Mouse (Mus musculus) retina, postnatal 1 day (tissue): Measurements from ENCODE around the gene Acr.

Experiments
- DNase-seq: peaks from one replicate; pipeline ENCODE4 v3.0.0-alpha.2; 2012

Gene Acr

DNA sequence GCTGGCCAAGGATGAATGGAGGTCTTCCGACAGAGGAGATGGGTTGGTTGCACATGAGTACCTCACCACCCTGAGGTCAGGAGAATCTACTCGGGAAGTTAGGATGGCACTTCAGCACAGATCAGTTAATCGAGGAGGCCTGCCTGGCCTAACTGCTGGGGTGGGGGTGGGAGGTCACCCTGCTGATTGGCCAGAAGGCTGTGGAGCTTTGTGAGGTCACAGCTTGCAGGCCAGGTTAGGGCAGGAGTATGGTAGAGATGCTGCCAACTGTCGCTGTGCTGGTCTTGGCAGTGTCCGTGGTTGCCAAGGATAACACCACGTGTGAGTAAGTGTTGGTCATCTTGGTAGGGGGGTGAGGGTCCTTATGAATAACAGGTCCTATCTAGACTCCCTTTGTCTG, at the start of gene Acr:
Acr (plus strand) TSS at position 213 of the 400 bp plus-strand sequence.
- DNase-seq, result no peak

DNA sequence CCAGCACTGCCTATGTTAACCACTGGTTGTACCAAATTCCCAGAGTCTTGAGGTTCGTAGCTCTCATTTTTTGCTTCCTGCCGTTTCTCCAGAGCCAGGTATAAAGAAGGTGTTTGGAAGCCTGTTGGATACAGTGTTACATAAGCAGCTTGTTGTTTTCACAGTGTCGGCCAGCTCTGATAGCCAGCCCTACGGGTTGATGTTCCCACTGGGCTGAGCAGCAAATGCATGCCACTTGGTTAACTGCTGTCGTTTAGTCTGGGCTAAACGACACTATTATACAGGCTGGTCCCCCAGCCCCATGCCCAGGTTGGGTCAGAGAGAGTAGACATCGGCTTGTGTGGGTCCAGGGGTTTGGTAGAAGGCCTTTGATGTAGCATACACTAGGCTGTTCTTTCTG, 46.2 kb upstream of the Acr start:
- DNase-seq, result no peak

DNA sequence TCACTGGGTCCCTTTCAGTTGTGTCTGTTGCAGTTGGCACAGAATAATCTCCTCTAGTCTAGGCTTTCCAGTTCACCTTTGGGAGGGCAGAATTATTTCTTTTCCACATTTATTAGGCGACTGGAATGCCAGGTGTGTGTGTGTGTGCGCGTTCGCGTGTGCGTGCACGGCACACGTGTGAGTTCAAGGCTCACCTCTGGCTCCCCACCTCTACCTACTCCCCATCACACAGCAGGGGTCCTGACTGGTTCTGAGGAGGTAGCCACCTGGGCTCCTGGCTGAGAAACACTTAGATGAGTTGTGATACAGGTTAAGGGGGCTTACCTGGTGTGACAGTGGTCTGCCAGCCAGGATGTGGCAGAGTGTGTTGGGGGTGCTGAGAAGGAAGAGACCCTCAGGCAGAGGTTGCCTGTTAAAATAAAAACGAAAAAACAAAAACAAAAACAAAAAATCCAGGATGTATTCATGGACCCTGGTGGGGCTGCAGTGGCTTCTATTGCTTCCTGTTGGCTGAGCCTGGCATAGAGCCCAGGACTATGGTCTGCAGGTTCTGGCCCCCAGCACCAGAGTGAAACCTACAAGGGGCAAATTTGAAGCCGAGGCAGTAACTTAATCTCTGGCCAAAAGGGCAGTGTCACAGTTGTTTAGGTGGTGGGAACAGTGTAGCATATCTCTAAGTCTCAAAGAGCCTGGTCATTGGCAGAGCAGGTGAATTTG, 45.4 kb upstream of the Acr start:
- no peak for DNase-seq

DNA sequence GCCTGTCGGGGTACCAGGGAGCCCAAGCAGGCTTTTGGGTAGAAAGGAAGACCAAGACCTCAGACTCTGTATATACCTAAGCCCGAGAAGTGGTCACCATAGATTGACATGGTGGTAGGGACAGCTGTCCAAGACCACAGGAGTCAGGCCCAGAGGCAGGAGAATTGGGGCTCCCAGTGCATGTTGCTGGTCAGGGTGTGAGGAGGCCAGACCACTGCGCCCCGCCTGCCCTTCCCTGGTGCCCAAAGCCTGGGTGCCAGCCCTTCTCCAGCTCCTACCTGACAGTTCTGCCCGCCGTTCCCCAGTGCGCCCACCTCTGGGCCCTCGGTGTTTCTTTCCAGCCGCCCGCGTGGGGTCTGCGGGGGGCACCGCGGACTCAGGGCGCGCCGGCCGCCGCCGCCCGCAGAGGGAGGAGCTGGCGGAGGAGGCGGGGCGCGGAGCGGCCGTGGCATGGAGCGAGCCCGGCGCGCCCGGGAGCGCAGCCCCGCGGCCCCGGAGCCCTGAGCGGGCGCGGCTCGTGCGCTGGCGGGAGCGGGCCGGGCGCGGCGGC, 44.8 kb upstream of the Acr start:
- DNase-seq, result peak; percentile 63

DNA sequence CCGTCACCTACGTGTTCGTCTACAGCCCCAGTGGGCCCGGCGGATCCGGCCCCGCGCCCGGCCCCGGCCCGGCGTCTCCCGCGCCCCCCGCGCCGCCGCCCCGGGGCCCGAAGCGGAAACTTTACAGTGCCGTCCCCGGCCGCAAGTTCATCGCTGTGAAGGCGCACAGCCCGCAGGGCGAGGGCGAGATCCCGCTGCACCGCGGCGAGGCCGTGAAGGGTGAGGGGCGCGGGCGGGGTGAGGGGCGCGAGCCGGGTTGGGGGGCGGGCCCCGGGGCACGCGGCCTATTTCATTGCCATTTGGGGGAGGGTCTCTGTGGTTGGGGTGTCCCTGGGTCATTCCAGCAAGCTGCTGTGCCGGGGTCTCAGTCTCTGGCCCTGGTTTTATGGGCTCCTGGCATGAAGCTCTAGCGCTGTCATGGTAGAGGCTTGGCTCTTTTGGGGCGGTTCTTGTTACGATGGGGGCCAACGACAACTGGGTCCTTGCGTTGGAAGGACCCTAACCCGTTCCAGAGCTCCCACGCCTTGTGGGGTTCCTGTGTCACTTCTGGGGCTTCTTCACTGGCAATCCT, 44.0 kb upstream of the Acr start:
- peak; percentile 28 for DNase-seq

DNA sequence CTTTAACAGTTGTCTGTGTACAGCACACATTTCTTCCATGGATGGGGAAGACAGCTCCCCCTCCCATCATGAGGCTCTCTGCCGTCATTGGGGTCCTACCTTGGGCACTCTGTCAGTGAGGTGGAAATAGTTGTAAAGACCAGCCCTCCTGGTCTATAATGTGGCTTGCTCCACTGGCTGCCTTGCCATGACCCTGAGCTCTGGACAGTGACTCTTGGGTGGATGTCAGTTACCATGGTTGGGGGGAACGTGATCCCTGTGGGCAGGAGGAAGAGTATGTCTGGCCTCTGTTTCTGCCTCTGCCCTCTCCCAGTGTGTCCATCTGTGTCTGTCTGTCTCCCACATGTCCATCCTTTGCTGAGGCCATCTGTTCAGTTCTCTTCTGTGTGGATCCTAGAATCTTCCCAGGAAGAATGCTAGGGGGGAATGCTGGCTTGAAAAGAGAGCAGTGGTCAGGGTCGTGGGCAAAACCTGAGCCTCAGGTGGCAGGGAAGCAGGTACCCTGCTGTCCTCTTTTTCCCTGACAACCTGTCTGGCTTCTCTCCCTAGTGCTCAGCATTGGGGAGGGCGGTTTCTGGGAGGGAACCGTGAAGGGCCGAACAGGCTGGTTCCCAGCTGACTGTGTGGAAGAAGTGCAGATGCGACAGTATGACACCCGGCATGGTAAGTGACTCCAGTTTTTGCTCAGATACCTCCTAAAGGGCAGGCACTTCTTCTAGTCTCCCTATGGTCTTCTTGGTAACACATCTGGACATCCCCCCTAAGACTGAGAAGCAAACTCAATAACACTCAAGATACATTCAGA, 43.3 kb upstream of the Acr start:
- DNase-seq, result no peak

DNA sequence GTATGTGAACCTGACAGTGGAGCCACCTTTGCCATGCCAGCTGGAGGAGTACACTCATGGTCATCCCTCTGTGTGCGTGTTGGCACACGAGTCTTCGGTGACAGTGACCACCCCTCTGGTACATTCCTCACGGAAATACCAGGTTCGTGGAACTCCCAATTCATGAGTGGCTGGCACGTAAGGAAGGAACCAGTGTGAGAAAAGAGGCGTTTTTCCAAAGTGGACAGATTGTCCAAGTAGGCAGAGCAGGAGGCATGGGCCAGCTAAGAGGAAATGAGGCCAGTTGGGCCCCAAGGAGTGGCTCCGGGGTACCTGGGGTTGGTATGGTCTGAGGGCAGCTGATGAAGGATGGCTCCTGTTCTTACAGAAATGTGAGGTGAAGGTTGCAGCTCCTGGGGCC, 42.7 kb upstream of the Acr start:
- no peak for DNase-seq

DNA sequence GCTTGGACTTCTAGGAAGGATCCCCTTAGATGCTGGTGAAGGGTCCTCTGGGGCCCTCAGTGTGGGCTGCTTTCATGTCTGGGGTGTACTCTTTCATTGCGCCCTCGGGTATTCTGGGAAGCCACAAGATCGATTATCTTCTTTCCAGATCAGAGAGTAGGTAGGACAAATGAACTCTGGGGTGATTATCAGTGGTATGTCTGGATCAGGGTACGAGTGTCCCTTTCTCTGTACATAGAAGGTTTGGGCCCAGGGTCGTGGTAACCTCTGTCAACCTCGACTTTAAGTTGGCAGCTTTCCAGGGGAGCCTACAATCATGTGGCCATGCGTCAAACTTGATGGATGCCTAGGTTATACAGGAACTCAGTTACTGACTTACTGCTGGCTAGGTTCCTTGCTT, 42.2 kb upstream of the Acr start:
- no peak for DNase-seq

DNA sequence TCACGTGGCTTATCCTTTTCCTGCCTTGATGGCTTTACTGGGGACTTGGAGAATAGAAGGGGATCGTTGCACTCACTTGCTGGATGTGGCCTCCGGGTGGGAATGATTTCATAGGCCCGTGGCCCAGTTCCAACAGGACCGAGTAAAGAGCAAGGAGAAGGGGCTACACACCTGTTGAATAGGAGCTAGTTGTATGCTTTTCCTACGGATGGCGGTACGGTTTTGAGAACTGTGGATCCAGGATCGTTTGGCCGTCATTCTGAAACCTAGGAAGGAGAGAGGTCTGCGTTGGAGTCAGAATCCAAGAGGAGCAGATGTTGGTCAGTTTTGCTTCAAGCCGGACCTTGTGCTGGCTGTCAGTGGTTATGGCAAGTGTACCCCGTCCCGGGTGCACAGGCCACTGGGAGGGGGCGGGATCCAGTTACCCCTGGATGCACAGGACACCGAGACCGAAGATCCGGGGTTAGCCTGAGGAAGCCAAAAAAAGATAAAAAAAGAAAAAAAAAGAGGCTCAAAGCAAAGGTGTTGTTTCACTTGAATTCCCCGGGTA, 41.3 kb upstream of the Acr start:
- DNase-seq, result no peak

DNA sequence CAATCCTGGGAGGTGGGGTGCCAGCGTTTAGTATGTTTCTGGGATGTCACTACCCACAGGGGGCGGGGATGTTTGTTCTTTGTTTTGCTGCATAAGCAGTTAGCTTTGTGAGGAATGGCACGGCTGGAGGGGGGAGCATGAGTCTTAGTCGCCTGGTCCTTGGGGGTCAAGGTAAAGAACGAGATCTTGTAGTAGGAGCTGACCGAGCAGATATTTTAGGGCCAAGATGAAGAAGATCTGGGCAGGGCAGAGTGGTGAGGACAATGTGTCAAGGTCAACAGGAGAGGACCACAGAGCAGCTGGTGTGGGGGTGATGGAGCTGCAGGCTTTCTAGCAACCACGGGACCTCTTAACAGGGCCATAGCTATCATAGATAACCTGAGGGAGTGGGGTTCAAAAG, 40.7 kb upstream of the Acr start:
- no peak for DNase-seq

DNA sequence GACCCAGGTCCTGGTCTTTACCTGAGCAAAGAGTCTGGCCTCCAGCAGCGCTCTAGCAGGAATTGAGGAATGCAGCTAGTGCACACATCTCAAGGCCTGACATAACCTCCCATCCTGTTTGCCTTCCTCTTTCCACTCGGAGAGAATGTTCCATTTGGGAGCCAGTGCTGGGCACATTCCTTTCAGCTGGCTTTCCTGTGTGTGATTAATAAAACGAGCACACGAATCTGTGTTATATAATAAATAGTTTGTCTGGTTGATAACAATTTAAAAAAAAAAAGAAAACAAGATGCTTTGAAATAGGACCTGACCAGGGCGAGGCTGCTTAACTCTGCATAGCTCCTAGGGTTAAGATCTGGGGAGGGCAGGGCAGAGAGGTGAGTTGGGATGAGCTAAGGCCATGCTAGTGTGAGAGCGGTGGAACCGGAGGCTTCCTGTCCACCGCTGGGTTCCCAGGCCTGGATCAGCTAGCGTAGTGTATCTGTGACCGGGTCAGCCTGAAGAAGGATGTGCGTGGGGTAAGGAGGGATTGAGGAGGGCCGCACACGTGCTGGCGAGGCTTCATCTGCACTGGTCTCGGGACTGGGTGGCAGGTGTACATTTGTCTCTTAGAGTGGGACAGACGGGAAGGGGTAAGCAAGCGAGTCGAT, 39.8 kb upstream of the Acr start:
- no peak for DNase-seq

DNA sequence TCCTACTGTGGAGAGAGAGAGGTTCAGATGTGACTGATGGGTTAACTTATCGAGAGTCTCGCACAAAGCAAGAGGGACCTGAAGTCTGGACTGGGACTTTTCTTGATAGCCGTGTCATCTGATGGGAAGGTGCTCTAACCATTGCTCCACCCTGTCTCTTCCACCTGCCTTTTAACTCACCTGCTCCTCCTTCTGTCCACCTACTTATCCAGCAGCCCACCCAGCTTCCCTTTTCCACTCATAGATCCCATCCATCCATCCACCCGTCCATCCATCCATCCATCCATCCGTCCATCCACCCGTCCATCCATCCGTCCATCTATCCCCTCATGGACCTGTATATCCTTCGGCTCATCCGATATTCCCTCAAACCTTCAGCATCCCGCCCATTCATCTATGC, 39.2 kb upstream of the Acr start:
- DNase-seq, result no peak

DNA sequence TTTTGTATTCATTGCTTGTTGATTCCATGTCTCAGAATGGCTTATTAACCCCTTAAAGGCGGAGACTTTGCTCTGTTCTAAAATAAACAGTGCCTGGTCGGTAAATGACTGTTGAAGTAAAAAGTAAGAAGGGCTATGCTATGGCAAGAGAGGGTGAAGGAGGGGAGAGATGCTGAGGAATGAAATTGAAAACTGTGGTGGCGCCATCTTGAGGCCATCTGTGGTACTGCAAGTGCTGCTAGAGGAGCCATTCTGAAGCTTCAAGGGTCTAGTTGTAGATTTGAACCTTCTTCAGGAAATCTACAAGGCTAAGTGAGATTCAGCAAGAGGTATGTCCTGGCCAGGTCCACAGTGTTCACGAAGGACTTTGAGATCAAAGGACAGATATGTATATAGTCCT, 37.8 kb upstream of the Acr start:
- peak; percentile 78 for DNase-seq

DNA sequence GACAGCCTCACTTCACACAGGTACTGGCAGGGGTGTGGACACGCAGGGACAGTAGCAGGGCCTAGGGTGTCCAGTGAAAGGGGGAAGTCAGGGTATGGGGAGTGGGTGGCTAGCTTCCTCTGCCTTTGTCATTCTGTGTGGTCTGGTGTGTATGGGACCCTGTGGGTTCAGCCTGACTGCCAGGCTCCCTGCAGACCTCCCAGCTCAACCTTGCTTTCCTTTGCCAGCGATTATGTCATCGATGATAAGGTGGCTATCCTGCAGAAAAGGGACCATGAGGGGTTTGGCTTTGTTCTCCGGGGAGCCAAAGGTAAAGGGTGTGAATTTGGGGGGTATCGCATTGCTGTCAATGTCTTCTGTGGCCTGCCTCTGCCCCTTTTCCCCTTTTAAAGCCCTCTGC, 36.7 kb upstream of the Acr start:
- no peak for DNase-seq

DNA sequence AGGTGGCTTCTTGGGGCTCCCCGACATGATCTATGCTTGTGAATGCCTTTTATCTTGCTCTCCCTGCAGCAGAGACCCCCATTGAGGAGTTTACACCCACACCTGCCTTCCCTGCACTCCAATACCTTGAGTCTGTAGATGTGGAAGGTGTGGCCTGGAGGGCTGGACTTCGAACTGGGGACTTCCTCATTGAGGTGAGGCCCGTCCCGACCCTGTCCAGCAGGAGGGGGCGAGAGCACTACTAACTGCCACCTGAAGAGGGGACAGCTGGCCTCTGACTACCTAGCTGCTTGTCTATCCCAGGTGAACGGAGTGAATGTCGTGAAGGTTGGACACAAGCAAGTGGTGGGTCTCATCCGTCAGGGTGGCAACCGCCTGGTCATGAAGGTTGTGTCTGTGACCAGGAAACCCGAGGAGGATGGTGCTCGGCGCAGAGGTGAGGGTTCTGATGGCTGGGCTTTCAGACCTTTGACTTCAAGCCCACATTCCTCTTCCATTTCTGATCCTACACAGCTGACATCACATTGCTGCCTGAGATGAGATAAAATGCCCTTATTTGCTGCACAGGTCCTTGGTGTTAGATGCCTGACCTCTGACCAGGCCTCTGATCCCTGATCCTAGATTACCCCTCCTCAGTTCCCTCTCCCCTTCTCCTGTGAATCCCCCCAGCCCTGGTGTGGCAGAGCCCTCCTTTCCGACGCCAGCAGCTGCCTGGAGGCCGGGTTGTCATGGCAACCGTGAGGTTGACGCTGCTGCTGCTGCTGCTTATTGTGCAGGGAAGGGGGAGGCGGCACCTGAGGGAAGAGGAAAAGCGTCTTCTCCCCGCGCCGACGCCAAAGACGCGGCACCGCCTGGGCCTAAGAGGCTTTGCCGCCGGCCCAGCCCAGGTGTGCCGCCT, 35.9 kb upstream of the Acr start:
- DNase-seq, result peak; percentile 93

DNA sequence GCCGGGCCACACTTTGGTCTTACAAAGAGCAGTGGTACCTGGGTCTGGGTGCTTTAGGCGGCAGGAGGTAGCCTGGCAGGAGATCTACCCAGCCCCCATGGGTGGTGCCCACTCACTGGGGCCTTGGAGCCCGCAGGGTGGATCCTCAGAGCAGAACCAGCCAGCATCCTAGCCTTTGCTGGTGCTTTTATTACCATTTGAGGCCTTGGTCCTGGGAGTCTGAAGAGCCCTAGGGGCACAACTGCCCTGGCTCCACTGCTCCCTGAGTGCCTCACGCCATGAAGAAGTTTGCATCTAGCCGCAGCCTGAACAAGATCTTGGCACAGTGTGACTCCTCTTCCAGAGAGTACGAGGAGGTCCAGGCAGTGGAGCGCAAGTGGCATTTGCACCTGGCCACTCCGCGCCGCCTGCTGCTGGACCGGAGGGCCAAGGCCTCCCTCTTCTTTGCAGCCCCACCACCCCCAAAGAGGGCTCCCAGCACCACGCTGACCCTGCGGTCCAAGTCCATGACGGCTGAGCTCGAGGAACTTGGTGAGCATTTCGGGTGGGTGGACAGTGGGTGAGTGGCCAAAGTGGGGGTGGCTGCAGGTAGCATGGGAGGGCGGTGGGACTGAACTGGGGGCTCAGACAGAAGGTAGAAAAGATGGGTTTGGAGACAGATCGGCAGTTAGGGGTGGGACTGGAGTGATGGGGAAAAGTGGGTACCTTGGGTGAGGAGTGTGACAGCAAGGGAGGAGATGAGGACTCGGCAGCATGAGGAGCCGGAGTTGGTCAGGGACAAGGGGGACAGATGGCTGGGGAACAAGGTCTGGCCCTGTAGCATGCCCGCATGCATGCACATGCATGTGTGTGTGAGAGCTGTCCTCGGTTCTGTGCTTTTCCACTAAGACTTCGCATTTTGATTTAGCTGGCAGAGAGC, 34.9 kb upstream of the Acr start:
- peak; percentile 9 for DNase-seq

DNA sequence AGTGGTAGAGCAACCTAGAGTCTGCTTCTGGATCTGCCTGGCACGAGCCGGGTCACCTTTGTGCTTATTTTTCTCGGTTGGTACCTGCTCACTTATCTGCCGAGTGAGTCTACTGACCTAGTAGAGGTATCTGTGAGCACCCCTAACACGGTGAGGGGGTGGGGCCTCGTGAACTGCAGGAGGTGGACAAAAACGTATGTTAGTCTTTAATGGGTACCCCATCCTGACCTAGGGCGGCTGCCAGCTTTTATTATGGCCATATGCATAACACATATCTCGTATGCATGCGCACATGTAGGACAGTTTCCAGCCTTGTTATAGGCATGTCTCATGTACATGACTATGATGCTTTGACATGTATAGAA, 34.3 kb upstream of the Acr start:
- DNase-seq, result no peak

DNA sequence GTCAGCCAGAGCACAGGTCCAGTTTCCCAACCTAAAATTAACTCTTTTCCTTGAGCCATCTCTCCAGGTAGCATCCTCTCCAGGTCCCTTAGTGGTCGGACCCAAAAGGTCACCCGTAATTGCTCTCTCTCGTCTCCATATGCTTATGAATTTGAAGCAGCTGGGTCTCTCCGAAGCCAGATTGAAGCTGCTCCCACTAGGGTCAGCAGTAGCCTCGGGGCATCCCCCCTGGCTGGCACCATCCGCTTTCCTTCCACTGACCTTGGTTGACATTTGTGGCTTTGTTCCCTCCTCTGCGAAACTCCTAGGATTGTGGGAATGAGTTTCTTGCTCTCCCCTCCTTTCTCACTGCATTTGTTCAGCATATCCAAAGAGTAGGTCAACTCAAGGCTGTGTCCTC, 24.0 kb upstream of the Acr start:
- no peak for DNase-seq

DNA sequence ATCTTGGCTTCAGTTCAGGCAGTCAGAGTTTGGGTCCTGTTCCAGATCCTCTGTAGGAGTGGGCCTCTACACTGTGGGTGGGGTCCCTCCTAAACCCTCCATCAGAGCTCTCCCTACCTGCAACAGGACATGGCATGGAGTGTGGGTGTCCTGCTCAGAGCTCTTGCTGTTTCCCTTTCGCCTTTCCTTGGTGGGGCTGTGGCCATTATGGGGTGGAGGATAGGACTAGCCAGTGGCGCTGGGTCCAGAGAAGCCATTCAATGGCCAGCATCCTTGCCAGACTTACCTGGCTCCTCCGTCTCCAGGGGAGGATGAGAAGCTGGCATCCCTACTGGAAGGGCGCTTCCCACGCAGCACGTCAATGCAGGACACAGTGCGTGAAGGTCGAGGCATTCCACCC, 20.8 kb upstream of the Acr start:
- DNase-seq, result no peak

DNA sequence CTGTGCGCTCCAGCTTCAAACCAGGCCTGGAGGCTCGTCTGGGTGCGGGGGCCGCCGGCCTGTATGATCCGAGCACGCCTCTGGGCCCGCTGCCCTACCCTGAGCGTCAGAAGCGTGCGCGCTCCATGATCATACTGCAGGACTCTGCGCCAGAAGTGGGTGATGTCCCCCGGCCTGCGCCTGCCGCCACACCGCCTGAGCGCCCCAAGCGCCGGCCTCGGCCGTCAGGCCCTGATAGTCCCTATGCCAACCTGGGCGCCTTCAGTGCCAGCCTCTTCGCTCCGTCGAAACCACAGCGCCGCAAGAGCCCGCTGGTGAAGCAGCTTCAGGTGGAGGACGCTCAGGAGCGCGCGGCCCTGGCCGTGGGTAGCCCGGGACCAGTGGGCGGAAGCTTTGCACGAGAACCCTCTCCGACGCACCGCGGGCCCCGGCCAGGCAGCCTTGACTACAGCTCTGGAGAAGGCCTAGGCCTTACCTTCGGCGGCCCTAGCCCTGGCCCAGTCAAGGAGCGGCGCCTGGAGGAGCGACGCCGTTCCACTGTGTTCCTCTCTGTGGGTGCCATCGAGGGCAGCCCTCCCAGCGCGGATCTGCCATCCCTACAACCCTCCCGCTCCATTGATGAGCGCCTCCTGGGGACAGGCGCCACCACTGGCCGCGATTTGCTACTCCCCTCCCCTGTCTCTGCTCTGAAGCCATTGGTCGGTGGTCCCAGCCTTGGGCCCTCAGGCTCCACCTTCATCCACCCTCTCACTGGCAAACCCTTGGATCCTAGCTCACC, 20.1 kb upstream of the Acr start:
- DNase-seq, result peak; percentile 87
